Mouse (Mus musculus): ENCODE measurements around the gene Brd3.

Brd3 gene

GRCm38 (mm10) chr2:27425161-27425611 is 82.3 kb downstream of the Brd3 start:
- peak; percentile 61 to 71 for DNase-seq

- DNase-seq, result peak; percentile 68 to 74
These were observed 83.9 kb downstream of the Brd3 start for GRCm38 (mm10) chr2:27423596-27423995.

GRCm38 (mm10) chr2:27421293-27422068 is 86.0 kb downstream of the Brd3 start:
- DNase-seq, result no peak

GRCm38 (mm10) chr2:27418577-27419070 is 88.8 kb downstream of the Brd3 start:
- DNase-seq, result peak; percentile 51 to 69

- no peak for DNase-seq
These were observed 89.8 kb downstream of the Brd3 start for GRCm38 (mm10) chr2:27417648-27418153.

- no peak for DNase-seq
These were observed 91.0 kb downstream of the Brd3 start for GRCm38 (mm10) chr2:27416425-27416824.

GRCm38 (mm10) chr2:27415060-27415783 is 92.2 kb downstream of the Brd3 start:
- no peak for DNase-seq

- peak in 1 of 2 experiments; percentile 51 for DNase-seq
These were observed 93.4 kb downstream of the Brd3 start for GRCm38 (mm10) chr2:27413936-27414657.

GRCm38 (mm10) chr2:27413582-27413935 is 93.9 kb downstream of the Brd3 start:
- no peak for DNase-seq

GRCm38 (mm10) chr2:27412245-27412800 is 95.1 kb downstream of the Brd3 start:
- DNase-seq, result no peak

- peak; percentile 65 to 76 for DNase-seq
These were observed 95.7 kb downstream of the Brd3 start for GRCm38 (mm10) chr2:27411688-27412174.

- no peak for DNase-seq
These were observed 96.8 kb downstream of the Brd3 start for GRCm38 (mm10) chr2:27410518-27411140.

GRCm38 (mm10) chr2:27408194-27408593 is 99.3 kb downstream of the Brd3 start:
- DNase-seq, result no peak

- no peak for DNase-seq
These were observed 100.5 kb downstream of the Brd3 start for GRCm38 (mm10) chr2:27406928-27407327.

- DNase-seq, result no peak
These were observed 102.2 kb downstream of the Brd3 start for GRCm38 (mm10) chr2:27405094-27405884.

- no peak for DNase-seq
These were observed 102.9 kb downstream of the Brd3 start for GRCm38 (mm10) chr2:27404375-27405093.

- DNase-seq, result no peak
These were observed 105.9 kb downstream of the Brd3 start for GRCm38 (mm10) chr2:27401544-27401943.

- no peak for DNase-seq
These were observed 107.4 kb downstream of the Brd3 start for GRCm38 (mm10) chr2:27400083-27400482.

- DNase-seq, result no peak
These were observed 110.6 kb downstream of the Brd3 start for GRCm38 (mm10) chr2:27396656-27397440.
